Mouse (Mus musculus) brain, embryonic 14.5 days (tissue): ENCODE results near the gene Asah2.

Source experiments
- CTCF ChIP-seq: fragments of 200-500 bp; IDR thresholded peaks from 2 replicates; pipeline ENCODE4 v1.5.1; 2012; ENCODE audit warnings: inconsistent platforms, mild to moderate bottlenecking, moderate library complexity, borderline replicate concordance; ENCODE audit not compliant: insufficient read depth, insufficient read length; ENCODE audit errors: extremely low read depth
- POLR2A ChIP-seq: fragments of 200-500 bp; IDR thresholded peaks from 2 replicates; pipeline ENCODE4 v1.6.1; 2012; ENCODE audit warnings: mild to moderate bottlenecking, inconsistent platforms, borderline replicate concordance; ENCODE audit not compliant: poor library complexity, insufficient read depth, insufficient read length, severe bottlenecking; ENCODE audit errors: extremely low read depth

DNA sequence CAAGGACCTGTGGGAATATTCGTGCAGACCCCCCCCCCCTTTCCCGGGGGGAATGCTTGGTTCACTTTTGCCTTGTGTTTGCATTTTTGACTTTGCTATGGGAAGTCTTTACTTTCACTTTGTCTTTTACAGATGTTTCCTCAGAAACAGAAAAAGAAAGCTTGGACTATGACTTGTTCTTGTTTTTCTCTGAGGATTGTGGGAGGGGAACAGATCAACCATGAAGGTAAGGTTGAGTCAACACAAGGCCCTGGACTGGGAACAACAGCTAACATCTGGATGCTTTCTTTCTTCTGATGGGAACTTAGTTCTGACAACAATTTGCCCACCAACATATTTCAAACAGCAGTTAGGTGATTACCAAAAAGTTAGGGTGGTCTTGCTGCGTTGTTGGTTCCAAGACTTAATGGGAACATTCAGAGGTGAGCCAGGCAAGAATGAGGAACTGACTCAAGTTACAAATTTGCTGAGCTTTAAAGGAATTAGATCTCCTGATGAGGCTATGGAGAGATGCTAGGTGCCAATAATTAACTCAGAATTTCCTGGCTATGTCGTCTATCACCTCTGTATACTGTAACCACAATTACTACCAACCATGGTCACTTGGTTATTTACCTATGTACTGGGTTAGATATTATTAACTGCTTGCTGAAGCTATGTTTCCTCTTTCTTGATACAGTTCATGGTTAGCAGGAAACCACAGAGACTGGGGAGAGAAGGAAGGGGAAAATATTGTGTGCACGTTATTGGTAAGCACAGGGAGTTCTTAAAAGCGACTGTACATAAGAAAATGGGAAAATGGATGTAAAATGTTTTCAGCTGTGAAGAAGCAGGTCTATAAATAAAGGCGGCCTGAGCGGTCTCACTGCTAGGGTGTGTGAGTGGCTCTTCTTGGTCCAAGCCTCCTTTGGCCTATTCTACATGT, 4.1 kb upstream of the Asah2 start:
- TF ChIP-seq CTCF (no peak), POLR2A (no peak)
